Mouse (Mus musculus) bone marrow, adult 2 months (tissue): ENCODE data around the gene Ice2.

ENCODE experiments used
- CTCF ChIP-seq: fragments of 200-500 bp; IDR thresholded peaks from 2 replicates; pipeline ENCODE4 v1.5.1; 2011; ENCODE audit warnings: low read length, control low read depth; ENCODE audit not compliant: control insufficient read depth, insufficient read depth
- POLR2A ChIP-seq: fragments of 200-500 bp; IDR thresholded peaks from 2 replicates; pipeline ENCODE4 v1.6.1; 2011; ENCODE audit warnings: low read depth, mild to moderate bottlenecking, control low read depth, low read length, borderline replicate concordance; ENCODE audit not compliant: control insufficient read depth

GRCm38 (mm10) chr9:69453901-69454666 lies 56.4 kb downstream of the Ice2 start:
- TF ChIP-seq CTCF (no peak), POLR2A (no peak)
